Mouse (Mus musculus): ENCODE measurements around the gene Plekhg1.

The Plekhg1 gene

DNA sequence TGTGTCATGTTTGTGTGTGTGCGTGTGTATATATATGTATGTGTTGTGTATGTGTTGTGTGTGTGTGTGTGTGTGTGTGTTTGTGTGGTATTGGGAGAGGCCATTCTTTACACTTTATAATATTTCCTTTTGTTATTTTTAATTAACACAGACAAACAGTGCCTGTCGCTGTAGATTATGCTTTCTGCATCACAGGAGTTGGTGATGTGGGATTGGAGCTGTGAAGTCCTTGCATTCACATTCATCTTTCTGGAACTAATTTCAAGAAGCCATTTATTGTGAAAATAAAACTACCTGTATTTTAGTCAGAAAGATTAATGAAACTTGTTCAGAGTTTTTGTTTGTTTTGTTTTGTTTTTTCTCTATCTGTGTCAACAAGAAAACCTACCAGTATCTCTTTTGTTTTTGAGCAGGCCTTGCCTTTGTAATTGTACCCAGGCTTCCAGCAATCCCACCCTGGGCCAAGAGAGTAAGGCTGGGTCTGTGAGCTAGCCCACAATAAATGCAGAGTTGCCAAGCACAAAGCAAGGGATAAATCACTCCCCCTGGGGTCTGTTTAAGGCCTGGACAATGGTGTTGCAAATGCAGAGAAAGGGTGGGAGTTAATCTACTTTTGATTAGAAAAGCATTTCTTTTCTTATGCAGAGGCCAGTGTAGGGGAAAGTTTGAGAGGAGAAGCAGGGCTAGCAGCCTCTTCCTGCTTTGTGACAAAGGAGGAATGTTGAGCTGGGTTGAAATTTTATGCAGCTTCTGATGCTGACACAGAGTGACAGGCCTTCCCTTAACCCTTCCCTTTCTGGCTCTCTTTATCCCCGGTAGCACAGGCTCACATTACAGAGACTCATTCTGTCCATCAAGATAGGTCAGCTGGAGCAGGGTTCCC, 151.5 kb downstream of the Plekhg1 start:
- 65% methylated on average over 3 of the region's 3 CpGs for WGBS

DNA sequence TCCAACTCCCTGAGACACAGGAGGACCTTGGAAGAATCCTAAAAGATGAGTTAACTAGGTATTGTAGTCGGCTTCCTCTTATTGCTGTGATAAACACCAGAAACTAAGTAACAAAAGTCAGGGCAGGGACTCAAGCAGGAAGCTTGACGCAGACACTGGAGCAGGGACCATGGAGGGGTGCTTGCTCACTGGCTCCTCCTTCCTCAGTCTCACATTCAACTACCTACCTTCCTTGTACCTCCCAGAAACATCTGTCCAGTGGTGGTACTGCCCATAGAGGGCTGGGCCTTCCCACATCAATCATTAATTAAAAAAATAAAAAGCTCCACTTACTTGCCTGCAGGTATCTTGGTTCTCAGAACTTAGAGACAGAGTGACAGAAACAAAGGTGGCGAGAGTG, 152.2 kb downstream of the Plekhg1 start:
- WGBS: 75% methylated on average over 3 of the region's 3 CpGs

DNA sequence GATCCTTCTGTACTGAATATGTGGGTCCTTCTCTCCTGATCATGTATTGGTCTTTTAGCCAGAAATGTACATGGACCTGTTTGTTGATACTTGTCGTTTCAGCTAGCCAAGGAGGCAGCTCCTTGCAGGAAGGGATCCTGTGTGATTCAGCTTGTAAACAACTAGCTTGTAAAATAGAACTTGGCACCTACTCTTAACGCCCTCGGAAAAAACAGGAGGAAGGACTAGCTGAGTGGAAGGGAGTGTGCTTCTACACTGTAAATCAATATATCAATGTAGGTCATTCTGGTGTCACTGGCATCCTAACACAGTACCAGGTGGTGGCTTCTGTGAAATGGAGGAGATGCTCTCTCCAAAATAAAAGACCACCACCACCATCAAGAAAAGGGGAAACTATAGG, 157.9 kb downstream of the Plekhg1 start:
- 29% methylated on average over 3 of the region's 3 CpGs for WGBS

DNA sequence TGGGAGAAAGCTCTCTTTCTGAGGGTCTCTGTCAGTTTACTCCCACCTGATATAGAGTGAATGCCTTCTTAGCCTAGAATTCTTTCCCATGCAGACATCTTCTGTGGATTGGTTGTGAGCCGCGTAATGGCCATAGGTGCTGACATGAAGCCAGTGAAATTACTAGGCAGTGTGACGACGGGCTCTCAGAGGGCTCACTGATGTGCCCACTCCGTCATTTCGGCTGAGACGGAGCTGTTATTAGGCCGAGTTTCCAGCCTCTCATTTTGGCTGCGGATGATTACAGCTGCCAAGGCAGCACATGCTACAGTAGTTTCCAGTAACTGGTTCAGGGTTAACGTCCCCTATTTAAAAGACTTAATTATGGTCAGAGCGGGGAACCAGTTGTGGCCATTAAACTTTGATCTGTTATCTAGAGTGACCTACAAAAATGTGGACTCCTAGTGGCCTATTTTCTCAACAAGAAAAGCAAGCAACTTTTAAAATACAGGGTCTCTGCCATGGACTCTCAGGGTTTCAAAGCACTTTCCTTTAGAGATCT, 160.3 kb downstream of the Plekhg1 start:
- WGBS: 79% methylated on average over 11 of the region's 11 CpGs

DNA sequence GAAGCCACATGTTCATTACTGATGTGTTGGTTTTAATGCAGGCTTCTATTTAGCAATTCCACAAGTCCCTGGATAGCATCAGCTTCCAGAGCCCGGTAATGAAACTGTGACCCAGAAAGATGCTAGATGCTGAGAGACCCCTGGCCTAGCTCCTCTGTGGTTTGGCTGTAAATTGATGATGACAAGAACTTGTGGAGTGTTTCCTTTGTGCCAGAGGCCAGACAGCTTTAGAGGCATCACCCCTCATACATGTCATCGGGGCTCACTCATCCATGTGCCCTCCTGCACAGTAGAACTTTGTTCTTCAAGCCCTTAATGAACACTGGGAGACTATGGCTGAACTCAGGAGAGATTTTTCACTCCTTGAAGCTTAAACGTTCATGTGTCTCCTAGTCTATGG, 165.6 kb downstream of the Plekhg1 start:
- 86% methylated on average over 3 of the region's 3 CpGs for WGBS

DNA sequence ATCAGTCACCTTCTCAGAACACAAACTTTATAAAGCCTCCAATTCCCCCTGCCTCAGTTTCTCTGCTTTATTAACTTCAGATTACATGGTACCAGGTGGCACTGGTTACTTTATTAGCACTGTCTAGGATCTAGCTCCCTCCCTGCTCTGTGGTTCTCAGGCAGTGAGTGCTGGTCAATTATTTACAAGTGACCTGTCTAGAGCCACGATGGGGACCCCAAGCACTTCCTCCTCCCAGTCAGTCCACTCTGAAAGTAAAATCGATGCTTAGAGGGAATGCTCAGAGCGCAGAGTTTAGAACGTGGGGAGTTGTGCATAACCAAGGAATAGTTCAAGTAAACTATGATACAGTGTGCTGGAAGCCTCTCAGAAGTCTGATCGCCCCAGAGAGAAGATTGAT, 173.9 kb downstream of the Plekhg1 start:
- 88% methylated on average over 5 of the region's 5 CpGs for WGBS

DNA sequence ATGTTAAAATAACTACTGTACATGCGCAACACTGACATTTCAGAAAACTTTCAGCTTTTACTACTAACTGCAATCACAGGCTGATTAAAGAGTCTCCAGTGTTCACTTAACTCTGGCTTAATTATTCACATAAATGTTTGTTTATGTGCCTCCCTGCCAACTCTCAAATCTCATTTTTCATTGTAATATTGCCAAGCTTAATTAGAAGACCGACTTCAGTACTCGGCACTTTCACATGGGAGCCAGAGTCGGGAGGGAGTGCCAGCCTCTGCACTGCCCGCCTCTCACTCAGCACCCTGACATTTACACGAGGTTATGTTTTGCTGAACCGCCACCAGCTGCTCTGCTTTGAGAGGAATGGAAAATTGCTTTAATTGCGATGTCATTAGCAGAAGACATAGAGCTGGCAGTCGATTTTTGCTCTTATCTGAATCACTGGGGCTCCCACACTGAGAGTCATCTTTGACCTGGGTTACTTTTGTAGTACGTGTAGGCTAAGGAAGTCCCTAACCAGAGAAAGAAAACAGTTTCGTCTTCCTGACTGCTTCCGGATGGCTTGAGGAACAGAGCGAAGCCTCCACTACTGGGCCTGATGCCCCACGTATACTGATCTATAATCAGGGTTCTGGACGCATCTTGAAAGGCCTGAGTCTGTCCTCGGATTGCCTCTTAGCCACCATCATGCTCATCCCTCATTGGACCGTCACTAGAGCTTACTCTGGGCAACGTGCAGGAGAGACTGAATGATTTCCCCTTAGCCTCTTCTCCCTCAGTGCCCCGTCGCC, 180.4 kb downstream of the Plekhg1 start:
- WGBS: 58% methylated on average over 20 of the region's 20 CpGs

DNA sequence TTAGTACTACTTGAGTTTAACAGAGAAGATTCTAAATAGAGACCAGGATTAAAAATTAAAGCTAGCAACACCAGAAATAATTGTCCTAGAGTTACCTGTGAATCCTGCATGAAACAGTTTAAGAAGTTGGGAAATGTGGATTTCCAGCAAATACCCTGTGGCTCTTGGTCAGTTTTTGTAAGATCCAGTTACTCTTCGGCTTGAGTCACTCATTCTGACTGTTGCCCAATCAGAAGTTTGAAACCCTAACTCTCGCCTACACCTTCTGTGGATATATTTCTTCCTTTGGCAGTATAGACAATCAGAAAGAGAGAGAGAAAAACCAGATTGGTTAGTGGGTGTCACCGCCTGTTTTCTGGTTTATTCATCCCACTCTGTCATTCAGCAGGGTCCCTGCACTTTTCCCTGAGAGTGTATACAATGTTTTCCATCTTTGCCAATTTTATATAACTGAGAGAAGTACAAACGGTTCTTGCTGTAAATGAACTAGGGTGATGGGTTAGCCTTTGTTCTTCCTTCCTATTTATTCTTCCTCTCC, 187.9 kb downstream of the Plekhg1 start:
- WGBS: 79% methylated on average over 4 of the region's 4 CpGs

DNA sequence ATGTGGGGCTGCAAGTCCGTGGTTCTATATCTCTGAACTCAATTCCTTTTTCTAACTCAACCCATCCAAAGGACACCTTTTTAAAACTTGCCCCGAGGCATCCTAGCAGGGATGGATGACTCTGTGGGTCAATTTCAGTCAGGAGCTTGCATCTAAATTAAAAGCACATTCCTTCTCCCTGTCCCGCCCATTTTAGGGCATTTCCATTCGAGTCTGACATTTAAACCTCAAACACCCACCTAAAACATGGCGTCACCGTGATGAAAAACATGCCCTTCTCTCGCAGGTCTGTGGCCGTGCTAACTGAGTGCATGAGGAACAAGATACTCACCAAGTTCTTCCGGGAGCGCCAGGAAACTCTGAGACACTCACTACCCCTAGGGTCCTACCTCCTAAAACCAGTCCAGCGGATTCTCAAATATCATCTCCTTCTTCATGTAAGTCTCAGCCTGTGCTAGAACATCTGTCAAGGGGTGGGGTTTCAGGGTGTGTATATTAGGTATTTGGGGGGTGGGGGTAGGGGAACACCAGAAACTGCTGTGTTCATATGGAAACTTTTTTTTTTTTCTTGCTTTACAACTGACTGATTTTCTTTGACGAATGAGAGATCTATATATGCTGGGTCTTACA, 193.3 kb downstream of the Plekhg1 start:
- 86% methylated on average over 12 of the region's 12 CpGs for WGBS

DNA sequence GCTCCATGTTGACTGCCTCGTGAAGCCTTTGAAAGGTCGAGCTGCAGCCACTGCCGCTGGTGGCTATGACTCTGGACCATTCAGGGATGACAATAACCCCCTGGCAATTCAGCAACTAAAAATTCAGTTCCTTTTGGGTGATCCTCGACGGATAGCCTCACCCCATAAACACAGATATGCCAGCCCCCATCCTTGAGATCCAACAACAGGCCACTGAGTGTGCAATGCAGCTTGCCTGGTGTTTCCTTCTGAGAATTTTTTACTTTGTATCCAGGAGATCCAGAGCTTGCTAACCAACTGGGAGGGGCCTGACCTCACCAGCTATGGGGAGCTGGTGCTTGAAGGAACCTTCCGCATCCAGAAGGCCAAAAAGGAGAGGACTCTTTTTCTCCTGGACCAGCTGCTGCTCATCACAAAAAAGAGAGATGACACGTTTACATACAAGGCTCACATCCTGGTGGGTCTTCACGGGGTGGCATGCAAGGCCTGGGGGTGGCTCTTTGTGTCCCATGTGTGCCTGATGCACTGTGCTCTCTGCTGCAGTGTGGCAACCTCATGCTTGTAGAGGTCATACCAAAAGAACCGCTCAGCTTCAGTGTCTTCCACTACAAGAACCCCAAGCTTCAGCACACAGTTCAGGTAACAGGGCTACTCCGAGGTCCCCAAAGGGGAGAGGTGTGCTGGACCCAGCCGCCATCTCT, 199.9 kb downstream of the Plekhg1 start:
- WGBS: 91% methylated on average over 11 of the region's 11 CpGs

DNA sequence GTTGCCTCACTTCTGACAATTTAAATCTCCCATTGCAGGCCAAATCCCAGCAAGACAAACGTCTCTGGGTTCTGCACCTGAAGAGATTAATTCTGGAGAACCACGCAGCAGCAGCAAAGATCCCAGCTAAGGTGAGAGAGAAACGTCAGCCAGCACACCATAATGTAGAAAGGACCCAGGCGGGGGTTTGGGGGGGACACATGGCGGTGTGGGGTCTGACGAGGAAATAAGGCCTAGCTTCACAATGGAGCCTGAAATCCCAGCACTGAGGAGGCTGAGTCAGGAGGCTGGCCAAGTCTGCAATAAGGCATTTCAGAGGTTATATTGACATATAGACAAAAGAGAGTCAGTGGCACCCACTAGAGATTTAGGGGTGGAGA, 200.4 kb downstream of the Plekhg1 start:
- WGBS: 89% methylated on average over 6 of the region's 6 CpGs

DNA sequence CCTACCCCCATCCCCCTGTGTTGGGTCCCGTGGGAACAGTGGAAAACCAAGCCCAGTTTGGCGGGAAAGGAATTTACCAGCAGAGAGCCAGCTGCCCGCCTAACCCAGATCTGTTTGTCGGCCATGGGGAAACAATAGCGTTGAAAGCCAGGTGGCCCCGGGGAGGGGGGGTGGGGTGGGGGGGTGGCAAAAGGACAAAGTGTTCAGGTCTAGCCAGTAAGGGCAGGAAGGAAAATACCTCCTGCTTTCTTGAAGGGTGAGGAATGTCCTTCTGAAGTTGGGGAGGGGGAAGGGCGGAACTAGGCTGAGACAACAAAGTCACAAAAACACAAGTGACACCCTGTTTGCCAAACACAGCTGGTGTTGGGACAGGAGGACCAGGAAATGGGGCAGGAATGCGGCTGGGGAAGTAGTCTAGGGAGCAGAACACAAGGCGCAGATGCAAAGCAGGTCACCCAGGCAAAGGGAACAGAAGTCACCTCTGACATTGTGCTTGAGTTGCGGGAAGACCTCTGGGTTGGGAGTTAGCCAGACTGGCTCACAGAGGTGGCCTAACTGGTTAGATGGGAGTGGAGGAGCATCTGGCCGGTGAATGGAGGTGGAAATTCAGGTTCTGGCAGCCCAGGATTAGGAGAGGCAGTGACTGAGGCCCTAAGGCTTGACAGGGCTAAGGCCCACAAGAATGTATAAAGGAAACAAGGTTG, 201.0 kb downstream of the Plekhg1 start:
- 56% methylated on average over 11 of the region's 11 CpGs for WGBS

DNA sequence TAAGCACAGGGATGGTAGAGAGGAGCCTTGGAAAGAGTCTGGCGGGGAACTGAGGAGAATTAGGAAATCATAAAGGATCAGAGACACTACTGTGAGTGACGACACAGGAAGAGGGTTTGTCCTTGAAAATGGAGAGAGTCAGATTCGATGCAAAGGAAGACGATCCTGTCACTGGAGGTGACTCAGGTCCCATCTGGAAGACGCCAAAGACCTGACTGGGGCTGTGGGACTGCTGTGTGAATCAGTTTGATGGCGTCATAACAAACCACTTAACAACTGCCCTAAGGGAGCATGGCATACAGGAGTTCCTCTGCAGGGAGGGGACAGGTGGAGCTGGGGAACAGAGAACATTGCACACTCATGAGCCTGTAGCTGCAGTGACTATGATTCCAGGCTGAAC, 202.1 kb downstream of the Plekhg1 start:
- WGBS: 81% methylated on average over 6 of the region's 6 CpGs

DNA sequence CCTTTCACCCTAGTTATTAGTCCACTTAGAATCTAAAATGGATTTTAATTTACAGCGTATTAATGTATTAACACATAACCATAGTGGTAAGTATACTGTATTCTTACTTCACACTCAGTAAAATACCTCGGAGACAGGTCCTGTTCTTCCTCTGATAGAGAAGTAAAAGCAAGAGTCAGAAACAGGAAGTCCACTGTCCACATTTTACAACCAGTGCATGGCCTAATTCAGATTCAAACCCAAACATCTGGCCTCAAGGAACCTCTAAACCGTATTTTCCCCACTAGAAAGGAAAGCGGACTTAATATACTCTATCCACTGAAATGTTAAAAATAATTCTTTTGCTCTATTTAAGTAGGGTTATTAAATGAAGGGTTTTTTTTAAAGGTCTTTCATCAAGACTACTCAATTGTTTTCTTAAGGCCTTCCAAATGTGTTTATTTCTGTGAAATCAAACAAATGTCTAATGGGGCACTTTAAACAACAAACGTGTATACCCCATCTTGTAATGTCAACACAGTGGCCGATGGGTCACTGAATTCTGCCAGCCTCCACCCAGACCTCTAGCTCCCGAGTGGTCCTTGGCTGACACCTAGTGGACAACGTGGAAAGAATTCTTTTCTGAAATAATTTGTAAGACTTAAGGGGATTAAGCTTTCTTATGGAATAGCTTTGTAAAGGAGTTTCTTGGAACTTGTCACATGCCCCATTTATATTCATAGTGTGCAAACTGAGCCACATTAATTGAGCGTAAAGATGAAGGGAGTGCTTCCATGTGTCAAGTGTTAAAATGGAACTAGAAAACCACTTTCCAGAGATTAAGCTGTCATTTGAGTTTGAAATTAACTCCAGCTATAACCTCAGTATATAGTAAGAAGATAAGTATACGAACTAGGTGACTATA, 203.6 kb downstream of the Plekhg1 start:
- 30% methylated on average over 10 of the region's 10 CpGs for WGBS

DNA sequence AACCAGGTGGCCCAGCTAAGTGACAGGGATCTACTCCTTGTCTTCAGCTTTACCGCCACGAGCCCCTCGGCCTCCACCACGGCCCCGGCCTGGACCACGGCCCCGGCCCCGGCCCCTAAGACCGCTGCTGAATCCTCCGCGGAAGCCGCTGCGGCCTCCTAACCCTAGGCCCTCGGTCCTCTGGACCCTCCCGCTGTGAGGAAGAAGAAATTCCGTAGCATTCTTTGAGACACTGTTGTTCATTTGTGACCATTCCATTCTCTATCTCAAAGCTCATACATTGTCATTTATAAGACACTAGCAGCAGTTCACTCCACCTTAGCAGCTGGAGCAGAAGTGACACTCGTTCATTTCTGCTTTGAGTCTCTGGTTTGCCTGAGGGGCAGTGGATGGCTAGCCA, 206.7 kb downstream of the Plekhg1 start:
- WGBS: 94% methylated on average over 17 of the region's 17 CpGs

DNA sequence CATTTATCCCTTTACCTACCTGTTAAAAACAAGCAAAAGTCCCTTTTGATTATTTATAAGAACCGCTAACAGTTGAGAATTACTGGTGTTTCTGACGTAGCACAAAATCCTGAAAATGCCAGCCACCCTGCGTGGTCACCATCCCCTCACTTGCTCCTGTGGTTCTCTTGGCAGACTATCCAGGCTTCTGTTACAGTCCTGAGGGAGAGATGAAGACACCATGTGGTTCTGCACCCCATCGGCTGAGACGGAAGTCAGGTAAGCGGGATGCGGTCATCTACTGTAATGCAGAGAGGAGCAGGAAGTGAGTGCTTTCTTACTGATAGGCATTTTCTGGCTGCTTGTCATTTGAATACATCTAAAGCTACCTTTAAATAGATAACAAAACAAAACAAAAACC, 207.2 kb downstream of the Plekhg1 start:
- 94% methylated on average over 7 of the region's 7 CpGs for WGBS

DNA sequence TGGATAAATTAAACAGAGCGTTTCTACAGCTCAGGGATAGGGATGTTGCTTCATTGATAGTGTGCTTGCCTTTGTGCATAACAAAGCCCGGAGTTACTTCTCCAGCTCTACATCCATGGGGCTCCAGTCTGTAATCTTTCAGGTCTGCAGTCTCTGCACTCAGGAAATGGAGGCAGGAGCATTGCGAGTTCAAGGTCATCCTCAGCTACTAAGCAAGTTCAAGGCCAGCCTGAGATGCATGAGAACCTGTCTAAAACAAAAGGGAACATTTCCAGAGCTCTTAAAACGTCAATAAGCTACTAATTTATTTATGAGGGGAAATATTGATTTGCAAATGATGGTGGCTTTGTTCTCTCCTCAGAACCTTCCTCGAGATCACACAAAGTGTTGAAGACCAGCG, 209.1 kb downstream of the Plekhg1 start:
- WGBS: 90% methylated on average over 6 of the region's 6 CpGs

DNA sequence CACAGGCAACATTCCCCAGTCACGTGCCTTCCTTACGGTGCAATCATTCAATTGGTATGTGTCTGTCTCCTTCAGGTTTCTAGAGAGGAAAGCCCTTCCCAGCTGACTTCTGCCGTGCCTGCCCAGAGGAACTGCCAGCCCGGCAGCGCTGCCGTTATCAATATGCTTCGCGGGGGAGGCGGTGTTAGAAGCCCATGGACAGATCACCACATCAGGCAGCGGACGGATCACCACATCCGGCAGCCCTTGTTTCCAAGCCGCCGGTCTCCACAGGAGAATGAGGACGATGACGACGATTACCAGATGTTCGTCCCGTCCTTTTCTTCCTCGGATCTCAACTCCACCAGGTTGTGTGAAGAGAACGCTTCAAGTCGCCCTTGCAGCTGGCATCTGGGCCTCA, 216.3 kb downstream of the Plekhg1 start:
- 96% methylated on average over 22 of the region's 22 CpGs for WGBS

DNA sequence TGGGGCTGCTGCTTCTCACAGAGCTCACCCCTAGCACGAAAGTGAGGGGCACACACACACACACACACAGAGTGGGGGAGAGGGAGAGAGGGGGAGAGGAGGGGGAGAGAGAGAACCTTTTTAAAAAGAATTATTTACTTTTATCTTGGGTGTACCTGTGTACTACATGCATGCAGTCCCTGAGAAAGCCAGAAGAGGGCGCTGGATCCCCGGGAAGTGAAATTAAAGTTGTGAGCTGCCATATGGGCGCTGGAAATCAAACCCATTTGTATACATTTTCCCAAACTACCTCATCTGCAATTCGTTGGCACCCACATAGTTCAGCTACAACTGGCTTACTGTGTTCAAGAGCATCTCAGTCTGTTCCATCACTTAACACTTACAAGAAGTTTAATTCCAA, 218.4 kb downstream of the Plekhg1 start:
- 72% methylated on average over 5 of the region's 5 CpGs for WGBS

DNA sequence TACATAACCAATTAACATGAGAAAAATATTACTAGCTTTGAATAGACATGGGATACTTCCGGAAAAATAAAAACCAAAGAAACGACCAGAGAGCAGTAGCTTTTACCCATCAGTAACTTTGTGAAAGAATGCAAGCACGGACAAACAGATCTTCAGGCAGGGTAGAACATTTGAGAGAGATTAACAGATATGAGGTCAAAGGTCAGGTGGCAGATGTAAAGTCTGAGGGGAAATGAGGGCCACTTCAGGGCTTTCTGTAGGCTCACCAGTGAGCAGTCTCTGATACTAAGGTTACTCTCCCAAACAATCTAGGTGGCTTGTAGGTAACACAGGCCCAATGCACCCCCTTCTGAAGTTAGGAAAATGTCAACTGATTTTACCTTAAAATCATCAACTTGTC, 228.9 kb downstream of the Plekhg1 start:
- WGBS: 88% methylated on average over 3 of the region's 3 CpGs
